Mouse (Mus musculus): Measurements from ENCODE around the gene Coasy.

DNA sequence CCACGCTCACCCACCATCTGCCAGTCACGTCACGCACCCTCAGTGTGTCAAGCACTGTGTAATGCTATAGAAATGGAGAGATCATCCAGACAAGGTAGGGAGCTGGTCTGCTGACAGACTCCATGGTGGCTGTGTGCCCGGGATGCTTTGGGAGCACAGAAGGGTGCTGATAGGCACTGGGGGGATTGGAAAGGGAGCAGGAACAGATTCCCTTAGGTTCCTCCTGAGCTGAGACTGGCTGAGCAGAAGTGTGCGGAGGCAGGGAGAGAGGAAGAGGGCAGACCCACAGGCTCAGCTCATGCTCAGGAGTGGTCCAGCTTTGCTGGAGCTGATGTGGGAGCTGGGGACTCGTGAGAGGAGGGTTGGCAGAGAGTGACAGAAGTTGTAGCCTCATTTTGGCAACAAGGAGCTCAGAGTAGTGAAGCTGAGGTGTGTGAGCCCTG, 31.3 kb upstream of the Coasy start:
- TF ChIP-seq CTCF (IDR thresholded peaks at IDR 0.05; ENCODE audit: borderline replicate concordance, insufficient read depth, low read depth, low read length) (no peak), POLR2A (IDR thresholded peaks at IDR 0.05; ENCODE audit: borderline replicate concordance, insufficient read depth, low read length) (no peak)

Measured in cerebellum, adult 2 months (tissue).